Mouse (Mus musculus) thymus, adult 2 months (tissue): Measurements from ENCODE around the gene Wipf2.
"Not testable (repeated sequence)": the region's sequence is repeated elsewhere in the genome, so short reads cannot be mapped to it uniquely, and the experiment has no call there.

Experiments used
- CTCF ChIP-seq: fragments of 200-500 bp; IDR thresholded peaks from 2 replicates; pipeline ENCODE4 v1.5.1; 2012; ENCODE audit warnings: mild to moderate bottlenecking, control low read depth, low read length, moderate library complexity, borderline replicate concordance; ENCODE audit not compliant: control insufficient read depth, poor library complexity, insufficient read depth; ENCODE audit errors: extremely low read depth
- POLR2A ChIP-seq: fragments of 200-500 bp; IDR thresholded peaks from 2 replicates; pipeline ENCODE4 v1.6.1; 2012; ENCODE audit warnings: mild to moderate bottlenecking, low read length, control low read depth, moderate library complexity; ENCODE audit not compliant: control insufficient read depth, poor library complexity, insufficient read depth; ENCODE audit errors: extremely low read depth

DNA sequence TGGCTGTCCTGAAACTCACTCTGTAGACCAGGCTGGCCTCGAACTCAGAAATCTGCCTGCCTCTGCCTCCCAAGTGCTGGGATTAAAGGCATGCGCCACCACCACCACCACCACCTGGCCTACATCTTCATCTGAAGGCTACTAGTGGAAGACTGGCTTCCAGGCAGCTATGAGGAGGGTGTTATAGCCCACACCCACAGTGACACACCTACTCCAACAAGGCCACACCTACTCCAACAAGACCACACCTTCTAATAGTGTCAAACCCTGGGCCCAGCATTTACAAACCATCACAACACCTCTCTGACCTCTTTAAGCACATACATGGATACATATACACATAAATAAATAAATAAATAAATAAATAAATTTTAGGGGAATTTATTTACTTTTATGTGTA, 37.4 kb upstream of the Wipf2 start:
- TF ChIP-seq CTCF, POLR2A: not testable (repeated sequence)
